Mouse (Mus musculus) gastrocnemius, postnatal 36 days (tissue): ENCODE measurements around the gene B3galt4. TPM values are rescaled to one million over a fixed set of nuclear protein-coding genes. Genes with fewer than 3 reads are reported as not detected.
A peak's percentile ranks its signal among the peaks of the same experiment; 100 is the strongest.

ENCODE experiments used
- DNase-seq, 2 experiments: peaks; one replicate each; pipeline ENCODE4 v3.0.0; 2022
- intact Hi-C: fragments of 180-260 bp; cut with DNase I; formaldehyde crosslinking; loops from one replicate; pipeline ENCODE4 v1.15.1; 2025
- total RNA-seq, 2 experiments: library from RNA; stranded (reverse); gene quantifications; 2 replicates each; pipeline ENCODE4 v1.2.3; 2021

B3galt4 gene
- total RNA-seq, 2 experiments from 2014 or later, result 1.5 to 1.6 TPM

GRCm38 (mm10) chr17:33926207-33926932 is 24.9 kb downstream of the B3galt4 start:
- intact Hi-C loops, result no loop called here
- no peak for DNase-seq

DNA sequence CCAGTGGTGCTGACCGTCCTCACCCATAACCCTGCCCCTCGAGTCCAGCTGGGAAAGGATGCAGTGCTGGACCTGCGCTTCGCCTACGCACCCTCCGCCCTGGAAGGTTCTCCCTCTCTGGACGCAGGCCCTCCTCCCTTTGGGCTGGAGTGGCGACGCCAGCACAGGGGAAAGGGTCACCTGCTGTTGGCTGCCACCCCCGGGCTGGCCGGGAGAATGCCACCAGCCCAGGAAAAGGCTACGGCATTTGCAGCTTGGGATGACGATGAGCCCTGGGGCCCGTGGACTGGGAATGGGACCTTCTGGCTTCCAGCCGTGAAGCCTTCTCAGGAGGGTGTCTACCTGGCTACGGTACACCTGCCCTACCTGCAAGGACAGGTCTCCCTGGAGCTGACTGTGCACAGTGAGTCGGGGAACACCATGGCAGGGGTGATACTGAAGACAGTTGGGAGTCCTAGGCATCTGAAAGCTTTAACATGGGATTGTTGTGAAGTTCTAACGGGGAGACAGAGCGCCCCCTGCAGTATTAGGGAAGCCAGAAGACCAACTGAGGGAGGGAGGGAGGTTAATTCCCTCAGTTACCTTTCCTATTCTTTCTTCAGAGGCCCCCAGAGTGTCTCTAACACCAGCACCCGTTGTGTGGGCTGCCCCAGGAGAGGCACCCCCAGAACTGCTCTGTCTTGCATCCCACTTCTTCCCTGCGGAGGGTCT is 25.7 kb downstream of the B3galt4 start:
- DNase-seq, result no peak
- intact Hi-C loops, result no loop called here

DNA sequence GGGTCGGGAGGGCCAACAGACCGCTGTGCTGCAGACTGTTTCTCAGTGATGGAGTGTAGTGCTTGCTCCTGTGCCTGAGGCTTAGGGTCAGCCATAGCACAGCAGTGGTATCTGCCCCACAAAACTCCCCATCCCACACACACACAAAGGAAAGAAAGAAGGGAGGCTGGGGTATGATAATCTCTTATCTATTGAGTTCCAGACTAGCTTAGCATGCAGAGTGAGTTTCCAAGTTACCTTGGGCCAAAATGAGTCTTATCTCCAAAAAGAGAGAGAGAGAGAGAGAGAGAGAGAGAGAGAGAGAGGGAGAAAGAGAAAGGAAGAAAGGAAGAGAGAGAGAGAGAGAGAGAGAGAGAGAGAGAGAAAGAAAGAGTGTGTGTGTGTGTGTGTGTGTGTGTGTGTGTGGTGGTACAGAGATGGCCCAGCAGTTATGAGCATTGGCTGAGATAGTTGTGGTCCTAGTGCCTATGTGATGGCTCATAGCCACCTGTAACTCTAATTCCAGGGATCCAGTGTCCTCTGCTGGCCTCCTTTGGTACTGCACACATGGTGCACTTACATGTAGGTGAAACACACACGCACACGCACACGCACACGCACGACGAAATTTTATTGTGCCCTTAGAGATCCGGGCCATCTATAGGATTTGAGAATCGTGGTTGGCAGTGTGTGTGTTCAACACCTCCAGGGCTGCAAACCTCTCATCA is 26.6 kb downstream of the B3galt4 start:
- intact Hi-C loops, result no loop called here
- no peak for DNase-seq

DNA sequence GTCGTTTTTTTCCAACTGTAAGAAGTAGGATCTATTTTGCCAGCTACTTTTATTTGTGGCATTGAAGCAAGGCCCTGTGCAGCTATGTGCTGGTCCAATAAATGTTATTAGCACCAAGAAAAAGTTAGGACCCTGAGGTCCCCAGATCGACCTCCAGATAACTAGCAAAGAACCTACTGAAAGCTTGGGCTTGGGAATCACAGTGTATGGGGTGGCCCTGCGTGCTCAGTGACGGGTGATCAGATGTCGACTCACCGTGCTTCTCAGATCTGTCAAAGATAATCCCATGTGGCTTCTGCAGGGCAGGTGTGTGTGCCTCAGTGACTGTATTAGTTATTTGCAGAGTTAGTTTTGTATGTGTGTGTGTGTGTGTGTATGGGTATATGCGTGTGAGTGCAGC is 29.9 kb downstream of the B3galt4 start:
- no peak for DNase-seq
- intact Hi-C loops, result no loop called here

GRCm38 (mm10) chr17:33920282-33921097 is 30.8 kb downstream of the B3galt4 start:
- DNase-seq, result peak; percentile 70
- intact Hi-C loops, result no loop called here

GRCm38 (mm10) chr17:33919351-33920281 is 31.7 kb downstream of the B3galt4 start:
- peak; percentile 67 to 70 for DNase-seq
- intact Hi-C loops, result no loop called here

- DNase-seq, result peak; percentile 47 to 57
- intact Hi-C loops, result no loop called here
These were observed 32.7 kb downstream of the B3galt4 start for GRCm38 (mm10) chr17:33918293-33919203.

- peak in 1 of 2 experiments; percentile 3 for DNase-seq
- intact Hi-C loops, result no loop called here
These were observed 33.5 kb downstream of the B3galt4 start for GRCm38 (mm10) chr17:33917656-33918292.

GRCm38 (mm10) chr17:33916847-33917655 is 34.2 kb downstream of the B3galt4 start:
- DNase-seq, result peak in 1 of 2 experiments; percentile 11
- intact Hi-C loops, result no loop called here

- intact Hi-C loops, result no loop called here
- no peak for DNase-seq
These were observed 35.0 kb downstream of the B3galt4 start for GRCm38 (mm10) chr17:33916294-33916693.

DNA sequence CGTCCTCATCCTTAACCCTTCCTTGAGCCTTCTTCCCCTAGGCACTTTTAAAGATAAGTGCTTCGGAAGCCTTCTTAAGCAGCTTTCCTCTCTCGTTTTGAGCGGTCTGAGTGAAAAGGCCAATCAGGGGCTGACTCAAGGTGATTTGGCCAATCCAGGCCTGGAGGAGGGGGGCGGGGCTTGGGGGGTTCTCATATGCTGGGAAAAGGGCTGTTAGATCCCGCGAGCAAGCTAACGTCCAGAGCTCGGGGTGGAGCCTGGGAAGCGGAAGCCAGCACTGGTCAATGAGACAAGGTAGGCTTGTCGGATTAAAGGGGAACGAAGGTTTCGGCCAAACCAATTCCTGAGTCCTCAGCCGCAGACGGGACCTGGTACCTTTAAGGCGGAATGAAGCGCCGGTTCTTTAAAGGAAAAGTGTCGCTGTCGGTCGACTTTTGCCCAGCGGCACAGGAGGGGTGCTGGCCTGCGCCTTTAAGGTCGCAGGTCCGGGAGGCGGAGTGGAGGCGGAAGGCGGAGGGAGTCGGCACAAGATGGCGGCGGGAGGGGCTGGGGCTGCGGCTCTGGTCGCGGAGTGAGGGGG is 35.5 kb downstream of the B3galt4 start, which contains the start of the genes Tapbp and Zbtb22:
Tapbp (plus strand) TSS at position 229 of the 580 bp plus-strand sequence.
Zbtb22 (plus strand) TSS at position 234 of the 580 bp plus-strand sequence.
- peak; percentile 89 to 94 for DNase-seq
- intact Hi-C loops, result no loop called here

DNA sequence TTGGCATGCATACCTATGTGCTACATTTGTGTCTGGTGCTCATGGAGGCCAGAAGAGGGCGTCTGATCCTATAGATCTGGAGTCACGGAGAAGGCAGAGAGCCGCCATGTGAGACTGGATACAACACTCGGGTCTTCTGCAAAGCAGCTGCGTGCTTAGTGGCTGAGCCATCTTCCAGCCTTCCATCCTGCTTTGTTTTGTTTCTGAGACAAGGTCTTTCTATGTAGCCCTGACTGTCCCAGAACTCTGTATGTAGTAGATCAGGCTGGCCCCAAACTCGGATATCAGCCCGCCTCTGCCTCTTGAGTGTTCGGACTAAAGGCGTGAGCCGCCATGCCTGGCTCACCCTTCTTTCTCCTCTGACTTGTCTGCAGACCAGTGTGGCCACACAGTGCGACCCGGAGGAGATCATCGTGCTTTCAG is 36.3 kb downstream of the B3galt4 start:
- DNase-seq, result no peak
- intact Hi-C loops, result no loop called here

DNA sequence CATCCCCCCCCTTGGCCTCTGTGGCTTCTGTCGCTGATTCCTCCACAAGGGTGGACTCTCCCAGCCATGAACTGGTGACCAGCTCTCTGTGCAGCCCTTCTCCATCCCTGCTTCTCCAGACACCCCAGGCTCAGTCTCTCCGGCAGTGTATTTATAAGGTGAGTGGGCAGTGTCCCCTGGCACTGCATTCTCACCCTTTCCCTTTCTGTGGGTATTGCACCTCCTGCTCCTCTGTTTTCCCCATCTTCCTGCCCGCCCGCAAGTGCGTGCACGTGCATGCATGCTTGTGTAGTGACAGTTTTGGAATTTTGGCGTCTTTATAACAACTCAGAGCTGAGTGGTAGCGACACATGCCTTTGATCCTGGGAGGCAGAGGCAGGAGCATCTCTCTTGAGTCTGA is 37.4 kb downstream of the B3galt4 start:
- DNase-seq, result no peak
- intact Hi-C loops, result no loop called here

GRCm38 (mm10) chr17:33913264-33913663 is 38.0 kb downstream of the B3galt4 start:
- no peak for DNase-seq
- intact Hi-C loops, result no loop called here

GRCm38 (mm10) chr17:33911813-33912414 is 39.4 kb downstream of the B3galt4 start:
- intact Hi-C loops, result no loop called here
- DNase-seq, result peak in 1 of 2 experiments; percentile 5
